Mouse (Mus musculus) lung, embryonic 14.5 days (tissue): ENCODE measurements at regions not wholly inside any gene's neighbourhood (a gene's known extent, or its start where the extent isn't known, plus 50 kb on each side); places are given as distances from the start of the nearest gene placed in this dataset.

Experiments
- ATAC-seq: fragments of 200-750 bp; cut with Nextera tagmentation; 2 replicates; pipeline ENCODE4 v1.8.0; 2017; ENCODE audit warnings: mild to moderate bottlenecking, moderate TSS enrichment, moderate library complexity; ENCODE audit not compliant: insufficient read depth
- DNase-seq: peaks from one replicate; pipeline ENCODE4 v3.0.0-alpha.2; 2015
- H3K27ac ChIP-seq: fragments of 300-500 bp; sonication (generic); 2 replicates; pipeline ENCODE4 v1.5.1; 2014; ENCODE audit warnings: low read depth, mild to moderate bottlenecking, moderate library complexity
- H3K27me3 ChIP-seq: fragments of 300-500 bp; sonication (generic); 2 replicates; pipeline ENCODE4 v1.6.1; 2014; ENCODE audit warnings: low read length, control low read depth; ENCODE audit not compliant: insufficient read depth
- H3K36me3 ChIP-seq: fragments of 300-500 bp; sonication (generic); 2 replicates; pipeline ENCODE4 v1.6.1; 2014; ENCODE audit warnings: control low read depth; ENCODE audit not compliant: insufficient read depth
- H3K4me1 ChIP-seq: fragments of 300-500 bp; sonication (generic); 2 replicates; pipeline ENCODE4 v1.6.1; 2014; ENCODE audit warnings: antibody characterized with exemption, control low read depth; ENCODE audit not compliant: insufficient read depth
- H3K4me2 ChIP-seq: fragments of 300-500 bp; sonication (generic); 2 replicates; pipeline ENCODE4 v1.6.1; 2014; ENCODE audit warnings: mild to moderate bottlenecking
- H3K4me3 ChIP-seq: fragments of 300-500 bp; sonication (generic); 2 replicates; pipeline ENCODE4 v1.5.1; 2014; ENCODE audit warnings: low read depth, low read length
- H3K9ac ChIP-seq: fragments of 300-500 bp; sonication (generic); 2 replicates; pipeline ENCODE4 v1.6.1; 2014
- H3K9me3 ChIP-seq: fragments of 300-500 bp; sonication (generic); 2 replicates; pipeline ENCODE4 v1.6.1; 2016; ENCODE audit warnings: low read depth, low read length, control low read depth
- CTCF ChIP-seq: IDR thresholded peaks from 2 replicates; pipeline ENCODE4 v1.5.1; 2016; ENCODE audit warnings: antibody characterized with exemption, low read depth
- WGBS: fragments of 180-500 bp; shearing (Covaris S2); extraction: QIAGEN DNeasy Blood & Tissue Kit; methylation state at CpG from one replicate; pipeline ENCODE4 v1.1.7; 2014; 5-methylcytosine and 5-hydroxymethylcytosine counted together

DNA sequence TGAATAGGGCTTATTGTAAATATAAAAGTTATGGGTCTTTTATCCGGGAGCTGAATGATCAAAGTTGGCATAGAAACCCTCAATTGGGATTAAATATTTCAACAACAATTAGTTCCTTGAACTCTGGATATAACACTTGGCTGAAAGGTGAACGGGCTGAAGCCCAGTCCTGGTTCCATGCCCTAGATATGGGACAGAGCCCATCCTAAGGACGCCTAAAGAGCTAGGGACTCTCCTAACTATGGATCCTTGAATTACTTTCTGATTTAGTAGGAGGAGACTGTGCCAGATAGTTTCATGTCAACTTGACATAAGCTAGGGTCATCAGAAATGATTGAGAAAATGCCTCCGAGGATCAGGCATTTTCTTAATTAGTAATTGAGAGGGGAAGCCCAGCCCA lies 629.5 kb upstream of the Auts2 start:
- H3K4me2 ChIP-seq = no peak overlapping the region
- no peak overlapping the region for H3K4me3 ChIP-seq
- no peak for TF ChIP-seq CTCF
- H3K27me3 ChIP-seq = no peaks in the 10 kb centered on the region
- no peak overlapping the region for H3K9ac ChIP-seq
- peak overlapping the region; percentile 78 for H3K27ac ChIP-seq
- no peaks in the 10 kb centered on the region for H3K36me3 ChIP-seq
- ATAC-seq (no peak), DNase-seq (no peak)
- WGBS = 71% methylated on average over 4 of the region's 4 CpGs
- peaks cover 9% of the 10 kb centered on the region for H3K4me1 ChIP-seq
- no peaks in the 10 kb centered on the region for H3K9me3 ChIP-seq

GRCm38 (mm10) chr5:133171266-133171665 lies 628.1 kb upstream of the Auts2 start:
- 50% methylated on average over 1 of the region's 1 CpGs for WGBS
- H3K4me2 ChIP-seq = no peak overlapping the region
- no peak overlapping the region for H3K4me3 ChIP-seq
- H3K27me3 ChIP-seq = no peaks in the 10 kb centered on the region
- no peak overlapping the region for H3K9ac ChIP-seq
- no peaks in the 10 kb centered on the region for H3K36me3 ChIP-seq
- TF ChIP-seq CTCF = no peak
- peaks cover 11% of the 10 kb centered on the region for H3K4me1 ChIP-seq
- ATAC-seq = no peak
- no peak overlapping the region for H3K27ac ChIP-seq
- DNase-seq = no peak
- no peaks in the 10 kb centered on the region for H3K9me3 ChIP-seq

GRCm38 (mm10) chr5:133167576-133167975 lies 624.4 kb upstream of the Auts2 start:
- 68% methylated on average over 2 of the region's 2 CpGs for WGBS
- H3K4me3 ChIP-seq = no peak overlapping the region
- no peaks in the 10 kb centered on the region for H3K36me3 ChIP-seq
- peaks cover 4% of the 10 kb centered on the region for H3K4me1 ChIP-seq
- H3K27ac ChIP-seq = peak overlapping the region; percentile 40; the same call in 1 of the 2 replicates
- ATAC-seq (no peak), DNase-seq (no peak)
- H3K27me3 ChIP-seq = no peaks in the 10 kb centered on the region
- H3K9ac ChIP-seq = no peak overlapping the region
- H3K4me2 ChIP-seq = no peak overlapping the region
- no peak for TF ChIP-seq CTCF
- no peaks in the 10 kb centered on the region for H3K9me3 ChIP-seq

DNA sequence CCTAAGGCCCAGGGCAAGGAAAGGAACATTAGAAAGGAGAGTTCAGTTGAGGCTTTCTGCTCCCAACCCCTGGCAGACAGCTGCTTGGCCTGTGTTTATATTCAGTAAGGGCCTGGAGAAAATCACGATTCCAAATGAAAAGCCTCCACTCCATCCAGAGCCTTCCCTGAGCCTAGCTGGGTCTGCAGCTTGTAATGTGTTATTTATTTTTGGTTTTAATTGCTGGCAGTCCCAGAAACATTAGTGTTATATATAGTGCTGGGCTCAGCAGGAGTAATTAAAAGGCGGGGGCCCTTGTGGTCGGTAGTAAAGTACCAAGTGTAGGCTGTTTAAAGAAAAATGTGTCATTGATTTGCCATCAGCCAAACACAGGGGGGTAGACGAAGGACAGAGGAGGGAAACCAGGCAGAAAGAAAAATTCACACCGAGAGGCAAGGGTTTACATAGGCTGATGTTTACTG lies 623.9 kb upstream of the Auts2 start:
- no peak overlapping the region for H3K9ac ChIP-seq
- ATAC-seq (peak; percentile 62), DNase-seq (peak; percentile 63)
- TF ChIP-seq CTCF = no peak
- H3K4me3 ChIP-seq = no peak overlapping the region
- peak overlapping the region; percentile 40 for H3K27ac ChIP-seq
- no peaks in the 10 kb centered on the region for H3K36me3 ChIP-seq
- WGBS = 16% methylated on average over 5 of the region's 5 CpGs
- H3K4me1 ChIP-seq = peaks cover 3% of the 10 kb centered on the region; the same call in 1 of the 2 replicates
- H3K27me3 ChIP-seq = no peaks in the 10 kb centered on the region
- no peaks in the 10 kb centered on the region for H3K9me3 ChIP-seq
- no peak overlapping the region for H3K4me2 ChIP-seq

- Histone ChIP-seq H3K4me3 (no peak overlapping the region), H3K36me3 (no peaks in the 10 kb centered on the region), H3K27me3 (no peaks in the 10 kb centered on the region), H3K4me2 (no peak overlapping the region), H3K4me1 (no peaks in the 10 kb centered on the region), H3K9me3 (no peaks in the 10 kb centered on the region), H3K9ac (no peak overlapping the region), H3K27ac (no peak overlapping the region)
- ATAC-seq (no peak), DNase-seq (no peak)
- TF ChIP-seq CTCF = no peak
- WGBS = 50% methylated on average over 5 of the region's 5 CpGs
These were observed 613.1 kb upstream of the Auts2 start for GRCm38 (mm10) chr5:133156115-133156857.

GRCm38 (mm10) chr5:133145996-133146395 lies 602.9 kb upstream of the Auts2 start:
- TF ChIP-seq CTCF = no peak
- no peaks in the 10 kb centered on the region for H3K27me3 ChIP-seq
- H3K4me2 ChIP-seq = no peak overlapping the region
- H3K9me3 ChIP-seq = peaks cover 4% of the 10 kb centered on the region; the same call in 1 of the 2 replicates
- no peak overlapping the region for H3K27ac ChIP-seq
- no peak overlapping the region for H3K4me3 ChIP-seq
- H3K36me3 ChIP-seq = no peaks in the 10 kb centered on the region
- H3K4me1 ChIP-seq = no peaks in the 10 kb centered on the region
- DNase-seq = no peak
- no peak overlapping the region for H3K9ac ChIP-seq
- ATAC-seq = no peak

- TF ChIP-seq CTCF = no peak
- H3K4me3 ChIP-seq = no peak overlapping the region
- WGBS = 100% methylated on average over 1 of the region's 1 CpGs
- H3K27me3 ChIP-seq = no peaks in the 10 kb centered on the region
- no peak overlapping the region for H3K9ac ChIP-seq
- peaks cover 4% of the 10 kb centered on the region; the same call in 1 of the 2 replicates for H3K9me3 ChIP-seq
- DNase-seq (no peak), ATAC-seq (0 out of 2 replicates have a peak, but pooled peaks have one; percentile 52)
- no peak overlapping the region for H3K4me2 ChIP-seq
- no peaks in the 10 kb centered on the region for H3K36me3 ChIP-seq
- H3K4me1 ChIP-seq = no peaks in the 10 kb centered on the region
- H3K27ac ChIP-seq = no peak overlapping the region
These were observed 600.5 kb upstream of the Auts2 start for GRCm38 (mm10) chr5:133143679-133144078.
